Mouse (Mus musculus) limb, embryonic 10.5 days (tissue): Measurements from ENCODE around the gene Fam181b. TPM values are rescaled to one million over a fixed set of nuclear protein-coding genes. Genes with fewer than 3 reads are reported as not detected.

Source experiments
- DNase-seq: peaks from one replicate; pipeline ENCODE4 v3.0.0-alpha.2; 2017; ENCODE audit warnings: low spot score
- H3K27ac ChIP-seq: fragments of 300-500 bp; sonication (generic); 2 replicates; pipeline ENCODE4 v1.5.1; 2016; ENCODE audit warnings: mild to moderate bottlenecking
- H3K27me3 ChIP-seq: fragments of 300-500 bp; sonication (generic); 2 replicates; pipeline ENCODE4 v1.6.1; 2016; ENCODE audit warnings: low read depth, mild to moderate bottlenecking; ENCODE audit not compliant: poor library complexity, severe bottlenecking
- H3K36me3 ChIP-seq: fragments of 300-500 bp; sonication (generic); 2 replicates; pipeline ENCODE4 v1.6.1; 2016; ENCODE audit warnings: mild to moderate bottlenecking, moderate library complexity
- H3K4me1 ChIP-seq: fragments of 300-500 bp; sonication (generic); 2 replicates; pipeline ENCODE4 v1.6.1; 2016
- H3K4me3 ChIP-seq: fragments of 300-500 bp; sonication (generic); 2 replicates; pipeline ENCODE4 v1.5.1; 2016; ENCODE audit warnings: mild to moderate bottlenecking, moderate library complexity
- H3K9me3 ChIP-seq: fragments of 300-500 bp; sonication (generic); replicated peaks from 2 replicates; pipeline ENCODE4 v1.6.1; 2016; ENCODE audit warnings: mild to moderate bottlenecking
- WGBS: fragments of 180-500 bp; shearing (Covaris S2); methylation state at CpG from one replicate; pipeline ENCODE4 v1.1.7; 2016; 5-methylcytosine and 5-hydroxymethylcytosine counted together
- polyA plus RNA-seq: library from polyadenylated mRNA; unstranded; fragments of >200 nt; fragmentation: Nextera tagmentation; extraction: Ambion mirVana; gene quantifications from 2 replicates; pipeline ENCODE4 v1.2.1, GENCODE M21; 2016

Fam181b gene
- polyA plus RNA-seq, 1 experiment from 2014 or later: 35.4 TPM

DNA sequence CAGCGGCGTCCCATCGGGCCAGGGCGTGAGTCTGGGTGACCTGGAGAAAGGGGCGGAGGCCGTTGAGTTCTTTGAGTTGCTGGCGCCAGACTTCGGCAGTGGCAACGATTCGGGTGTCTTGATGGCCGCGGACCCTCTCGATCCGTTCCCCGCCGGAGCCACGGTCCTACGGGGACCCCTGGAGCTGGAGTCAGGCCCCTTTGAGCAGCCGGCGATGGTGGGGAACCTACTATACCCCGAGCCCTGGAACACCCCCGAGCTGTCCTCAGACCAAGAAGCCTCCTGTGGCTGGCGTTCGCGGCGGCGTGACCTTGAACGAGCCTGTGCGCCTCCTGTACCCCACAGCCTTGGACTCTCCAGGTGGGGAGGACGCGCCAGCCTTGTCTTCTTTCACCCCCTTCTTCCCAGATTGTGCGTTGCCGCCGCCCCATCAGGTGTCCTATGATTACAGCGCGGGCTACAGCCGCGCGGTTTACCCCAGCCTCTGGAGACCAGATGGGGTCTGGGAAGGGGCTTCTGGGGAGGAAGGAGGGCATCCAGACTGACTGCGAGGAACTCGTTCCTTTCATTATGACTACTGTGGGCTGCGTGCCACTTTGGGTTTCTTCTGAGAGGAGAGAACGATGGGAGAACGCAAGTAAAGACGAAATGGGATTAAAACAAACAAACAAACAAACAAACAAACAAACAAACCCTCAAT, 1.2 kb downstream of the Fam181b start:
- Histone ChIP-seq H3K36me3 (no peaks in the 10 kb centered on the region), H3K4me1 (peaks cover 42% of the 10 kb centered on the region), H3K27me3 (peaks cover 21% of the 10 kb centered on the region), H3K27ac (peak overlapping the region; percentile 93), H3K4me3 (peak overlapping the region; percentile 67), H3K9me3 (no peaks in the 10 kb centered on the region)
- no peak for DNase-seq
- WGBS: 1% methylated on average over 45 of the region's 45 CpGs

DNA sequence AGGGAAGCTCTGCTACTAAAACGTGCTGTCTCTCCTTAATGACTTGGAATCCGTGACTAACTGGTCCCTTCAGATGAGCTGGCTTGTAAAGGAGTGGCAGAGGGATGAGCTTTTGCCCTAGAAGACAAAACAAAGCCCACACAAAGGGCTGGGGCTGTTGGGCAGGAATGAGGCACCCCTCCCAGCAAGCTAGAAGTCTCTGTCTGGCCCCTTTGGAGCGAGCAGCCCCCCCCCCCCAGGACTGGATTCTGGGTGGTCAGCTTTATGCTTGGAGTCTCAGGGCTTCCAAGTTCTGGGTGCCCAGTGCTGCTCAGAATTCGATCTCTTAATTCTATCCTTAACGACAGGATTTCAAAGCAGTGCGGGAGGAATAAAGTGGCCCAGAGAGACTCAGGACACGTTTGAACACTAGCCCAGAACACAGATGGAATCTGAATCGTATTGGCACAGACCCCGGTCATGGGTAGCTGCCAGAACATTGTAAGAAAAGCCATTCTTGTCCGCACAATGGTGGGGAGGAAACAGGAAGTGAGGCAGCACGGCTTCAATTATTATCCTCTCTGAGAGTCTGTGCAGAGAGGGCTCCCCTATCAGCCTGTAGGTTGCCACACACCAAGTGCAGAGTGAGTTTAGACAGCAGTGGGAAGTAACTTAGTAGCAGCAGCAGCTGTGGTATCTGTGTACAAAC, 13.8 kb downstream of the Fam181b start:
- no peak overlapping the region for H3K4me3 ChIP-seq
- no peaks in the 10 kb centered on the region for H3K36me3 ChIP-seq
- no peaks in the 10 kb centered on the region for H3K27me3 ChIP-seq
- no peaks in the 10 kb centered on the region for H3K9me3 ChIP-seq
- peaks cover 24% of the 10 kb centered on the region for H3K4me1 ChIP-seq
- no peak for DNase-seq
- peak overlapping the region; percentile 62 for H3K27ac ChIP-seq
- 52% methylated on average over 11 of the region's 11 CpGs for WGBS

DNA sequence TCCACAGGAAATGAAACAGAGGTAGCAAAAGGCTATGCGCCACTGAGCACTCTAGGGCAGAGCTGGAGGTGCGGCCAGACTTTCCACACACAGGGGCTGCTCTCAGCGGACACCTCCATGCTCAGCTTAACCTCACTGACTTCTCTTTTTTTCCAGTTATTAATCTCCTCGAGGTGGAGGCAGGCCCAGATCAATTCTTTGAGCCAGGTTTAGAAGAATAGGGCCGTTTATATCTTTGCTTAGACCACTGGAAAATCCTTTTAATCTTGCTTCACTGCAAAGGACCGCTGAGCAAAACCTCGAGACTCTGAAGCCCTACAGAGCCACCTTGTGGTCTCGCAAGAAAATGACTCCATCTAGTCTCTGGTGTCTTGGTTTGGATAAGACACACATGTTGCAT, 15.8 kb downstream of the Fam181b start:
- DNase-seq: peak; percentile 54
- WGBS: 9% methylated on average over 8 of the region's 8 CpGs
- Histone ChIP-seq H3K9me3 (no peaks in the 10 kb centered on the region), H3K36me3 (no peaks in the 10 kb centered on the region), H3K4me3 (peak overlapping the region; percentile 34; the same call in 1 of the 2 replicates), H3K27me3 (no peaks in the 10 kb centered on the region), H3K27ac (peak overlapping the region; percentile 7; the same call in 1 of the 2 replicates), H3K4me1 (peaks cover 24% of the 10 kb centered on the region)

DNA sequence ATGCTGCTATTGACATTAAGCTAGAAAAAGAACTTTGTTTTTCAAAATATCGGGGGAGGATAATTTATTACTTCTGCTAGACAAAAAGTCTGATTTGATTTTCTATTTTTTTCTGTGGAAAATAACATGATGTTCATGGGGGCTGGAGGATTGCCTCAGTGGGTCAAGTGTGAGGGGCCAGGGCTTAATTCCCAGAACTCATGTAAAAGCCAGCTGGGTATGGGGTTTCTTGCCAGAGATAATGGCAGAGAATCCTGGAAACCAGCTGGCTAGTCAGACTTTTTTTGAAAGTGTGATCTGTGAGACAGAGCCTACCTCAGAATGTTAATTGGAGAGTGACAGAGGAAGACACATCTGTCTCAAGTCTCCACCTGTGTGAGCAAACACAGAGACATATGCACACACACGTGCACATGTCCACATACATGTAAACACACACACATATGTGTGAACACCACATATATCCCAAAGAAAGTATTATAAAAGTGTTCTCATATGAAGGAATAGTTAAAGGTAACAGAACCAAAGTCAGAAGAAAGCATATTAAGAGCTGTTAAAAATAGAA, 25.2 kb downstream of the Fam181b start:
- Histone ChIP-seq H3K4me3 (no peak overlapping the region), H3K27ac (no peak overlapping the region), H3K36me3 (no peaks in the 10 kb centered on the region), H3K9me3 (no peaks in the 10 kb centered on the region), H3K4me1 (no peaks in the 10 kb centered on the region), H3K27me3 (no peaks in the 10 kb centered on the region)
- DNase-seq: no peak
- WGBS: 89% methylated on average over 2 of the region's 2 CpGs

DNA sequence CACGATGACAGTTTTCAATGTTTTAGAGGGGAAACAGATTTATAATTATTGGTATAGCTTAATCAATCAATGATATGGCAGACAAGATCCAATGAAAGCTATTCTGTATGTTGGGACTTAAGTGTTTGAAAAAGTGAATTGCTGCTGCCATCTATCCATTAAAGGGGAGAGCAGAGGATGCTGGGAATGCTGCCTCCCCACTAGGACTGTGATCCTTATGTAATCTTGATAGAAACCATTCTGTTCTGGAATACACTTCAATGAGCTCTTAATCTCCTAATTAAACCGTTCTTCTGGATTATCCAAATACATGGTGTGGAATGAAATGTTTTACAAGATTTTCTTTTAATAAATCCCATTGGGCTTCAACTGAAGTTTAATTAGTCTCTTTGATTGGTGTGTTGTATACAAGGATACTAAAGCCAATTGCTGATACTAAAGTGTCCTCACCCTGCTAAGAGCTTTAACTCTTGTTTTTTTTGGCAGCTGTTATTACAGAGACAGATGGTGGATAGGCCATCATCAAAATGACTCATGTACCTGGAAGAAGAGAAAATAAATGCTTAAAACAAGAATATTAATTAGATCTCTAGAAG, 30.8 kb downstream of the Fam181b start:
- no peaks in the 10 kb centered on the region for H3K36me3 ChIP-seq
- H3K4me1 ChIP-seq: no peaks in the 10 kb centered on the region
- H3K9me3 ChIP-seq: no peaks in the 10 kb centered on the region
- no peaks in the 10 kb centered on the region for H3K27me3 ChIP-seq
- H3K4me3 ChIP-seq: no peak overlapping the region
- DNase-seq: no peak
- WGBS: 82% methylated on average over 2 of the region's 2 CpGs
- no peak overlapping the region for H3K27ac ChIP-seq

DNA sequence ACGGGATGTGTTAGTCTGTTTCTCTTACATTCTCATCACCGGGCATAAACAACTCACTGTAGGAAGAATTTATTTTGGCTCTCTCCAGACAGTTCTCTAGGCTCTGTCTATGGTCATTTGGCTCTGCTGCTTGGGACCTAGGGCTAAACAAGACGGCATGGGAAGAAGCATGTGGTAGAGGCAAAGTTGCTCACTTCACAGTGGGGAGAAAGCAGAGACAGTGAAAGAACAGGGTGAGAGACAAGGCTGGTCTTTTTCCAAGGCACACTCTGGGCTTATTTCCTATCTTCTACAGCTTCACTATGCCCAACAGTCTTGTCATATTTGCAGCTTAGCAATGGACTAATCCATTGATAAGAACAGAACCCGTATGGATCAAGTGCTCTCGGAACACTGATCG, 31.4 kb downstream of the Fam181b start:
- Histone ChIP-seq H3K27me3 (no peaks in the 10 kb centered on the region), H3K9me3 (no peaks in the 10 kb centered on the region), H3K27ac (no peak overlapping the region), H3K4me3 (no peak overlapping the region), H3K36me3 (no peaks in the 10 kb centered on the region), H3K4me1 (no peaks in the 10 kb centered on the region)
- no peak for DNase-seq
- 91% methylated on average over 6 of the region's 6 CpGs for WGBS

DNA sequence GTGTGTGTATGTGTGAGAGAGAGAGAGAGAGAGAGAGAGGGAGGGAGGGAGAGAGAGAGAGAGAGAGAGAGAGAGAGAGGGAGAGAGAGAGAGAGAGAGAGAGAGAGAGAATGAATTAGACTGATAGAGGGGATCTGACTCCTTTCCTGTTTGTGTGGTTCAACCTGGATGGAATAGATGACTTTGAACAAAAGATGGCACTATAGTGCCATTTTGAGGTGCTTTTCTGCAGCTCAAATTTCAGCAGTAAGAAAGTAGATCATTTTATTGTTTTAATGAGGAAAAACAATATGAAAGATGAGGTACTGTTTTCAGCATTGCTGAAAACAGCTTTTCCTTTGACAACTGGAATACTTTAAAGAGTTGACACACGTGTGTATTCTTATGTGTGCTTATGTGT, 37.9 kb downstream of the Fam181b start:
- Histone ChIP-seq H3K36me3 (no peaks in the 10 kb centered on the region), H3K4me1 (no peaks in the 10 kb centered on the region), H3K4me3 (no peak overlapping the region), H3K9me3 (no peaks in the 10 kb centered on the region), H3K27me3 (no peaks in the 10 kb centered on the region), H3K27ac (no peak overlapping the region)
- no peak for DNase-seq
- 78% methylated on average over 1 of the region's 1 CpGs for WGBS

DNA sequence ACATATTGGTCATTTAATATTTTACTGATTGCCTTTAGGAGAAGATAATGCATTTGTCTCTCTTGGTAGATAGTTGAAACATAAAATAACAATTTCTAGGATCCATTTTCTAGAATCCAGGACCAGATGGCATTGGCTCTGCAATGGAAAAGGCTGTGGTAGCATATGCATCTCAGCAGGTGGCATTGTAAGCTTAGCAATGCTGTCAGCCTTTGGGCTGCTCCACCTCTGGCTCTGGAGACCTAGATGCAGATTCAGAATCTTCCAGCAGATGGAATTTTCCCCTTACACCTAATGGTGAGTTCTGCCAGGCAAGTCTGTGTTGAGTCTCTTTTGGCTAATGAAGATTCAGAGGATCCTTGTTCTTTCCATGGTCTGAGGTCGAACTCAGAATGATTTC, 44.3 kb downstream of the Fam181b start:
- H3K36me3 ChIP-seq: no peaks in the 10 kb centered on the region
- WGBS: 77% methylated on average over 1 of the region's 1 CpGs

More for the DNA sequence above, 44.3 kb downstream of the Fam181b start:
- DNase-seq: no peak
- Histone ChIP-seq H3K9me3 (no peaks in the 10 kb centered on the region), H3K4me1 (no peaks in the 10 kb centered on the region), H3K27ac (no peak overlapping the region), H3K27me3 (no peaks in the 10 kb centered on the region), H3K4me3 (no peak overlapping the region)

Other genes starting within 250 kb of the Fam181b start
- gene Ddias, start 205.6 kb upstream of the Fam181b start, polyA plus RNA-seq: 23.0 and 24.4 TPM in 2 replicates
- 15.8 and 20.4 TPM in 2 replicates for gene Prcp, start 205.4 kb upstream of the Fam181b start, polyA plus RNA-seq